Mouse (Mus musculus) neural tube, embryonic 15.5 days (tissue): ENCODE data around the gene Lck. TPM values are rescaled to one million over a fixed set of nuclear protein-coding genes. Genes with fewer than 3 reads are reported as not detected.

Source experiments
- ATAC-seq: fragments of 200-750 bp; cut with Nextera tagmentation; 2 replicates; pipeline ENCODE4 v1.8.0; 2017; ENCODE audit warnings: mild to moderate bottlenecking, moderate TSS enrichment, moderate library complexity; ENCODE audit not compliant: low FRiP score
- H3K27ac ChIP-seq: fragments of 300-500 bp; sonication (generic); replicated peaks from 2 replicates; pipeline ENCODE4 v1.5.1; 2015; ENCODE audit warnings: mild to moderate bottlenecking, inconsistent platforms
- H3K27me3 ChIP-seq: fragments of 300-500 bp; sonication (generic); replicated peaks from 2 replicates; pipeline ENCODE4 v1.6.1; 2015; ENCODE audit warnings: inconsistent platforms
- H3K36me3 ChIP-seq: fragments of 300-500 bp; sonication (generic); 2 replicates; pipeline ENCODE4 v1.6.1; 2015; ENCODE audit warnings: inconsistent platforms
- H3K4me1 ChIP-seq: fragments of 300-500 bp; sonication (generic); 2 replicates; pipeline ENCODE4 v1.6.1; 2015; ENCODE audit warnings: inconsistent platforms
- H3K4me2 ChIP-seq: fragments of 300-500 bp; sonication (generic); 2 replicates; pipeline ENCODE4 v1.6.1; 2015; ENCODE audit warnings: inconsistent platforms, mild to moderate bottlenecking, moderate library complexity
- H3K4me3 ChIP-seq: fragments of 300-500 bp; sonication (generic); replicated peaks from 2 replicates; pipeline ENCODE4 v1.5.1; 2015; ENCODE audit warnings: mild to moderate bottlenecking, inconsistent platforms
- H3K9ac ChIP-seq: fragments of 300-500 bp; sonication (generic); replicated peaks from 2 replicates; pipeline ENCODE4 v1.6.1; 2015; ENCODE audit warnings: mild to moderate bottlenecking, inconsistent platforms
- H3K9me3 ChIP-seq: fragments of 300-500 bp; sonication (generic); replicated peaks from 2 replicates; pipeline ENCODE4 v1.6.1; 2016; ENCODE audit warnings: inconsistent platforms
- WGBS: fragments of 180-500 bp; shearing (Covaris S2); methylation state at CpG from one replicate; pipeline ENCODE4 v1.1.7; 2015; ENCODE audit warnings: mixed read lengths; 5-methylcytosine and 5-hydroxymethylcytosine counted together
- polyA plus RNA-seq: library from polyadenylated mRNA; unstranded; fragments of >200 nt; fragmentation: Nextera tagmentation; extraction: Ambion mirVana; gene quantifications from 2 replicates; pipeline ENCODE4 v1.2.1, GENCODE M21; 2015

Gene Lck
- polyA plus RNA-seq, 1 experiment from 2014 or later: 11.2 TPM

- Histone ChIP-seq H3K9me3 (no peaks in the 10 kb centered on the region), H3K27me3 (no peaks in the 10 kb centered on the region), H3K4me1 (peaks cover 31% of the 10 kb centered on the region), H3K36me3 (peaks cover 10% of the 10 kb centered on the region; the same call in 1 of the 2 replicates), H3K4me3 (no peak within 1 kb of the TSS), H3K27ac (no peak within 1 kb of the TSS), H3K4me2 (no peak within 1 kb of the TSS), H3K9ac (no peak within 1 kb of the TSS)
- WGBS: 62% methylated on average over 6 of the region's 6 CpGs
- no peak for ATAC-seq
These were observed 40.7 kb upstream of the Lck start, which contains the start of gene Dcdc2b for GRCm38 (mm10) chr4:129614093-129614492. Gene Dcdc2b (minus strand): TSS chr4:129614257.

GRCm38 (mm10) chr4:129610472-129610871 lies 37.0 kb upstream of the Lck start:
- ATAC-seq: no peak
- WGBS: 81% methylated on average over 4 of the region's 4 CpGs
- H3K36me3 ChIP-seq: peaks cover 19% of the 10 kb centered on the region
- H3K9me3 ChIP-seq: no peaks in the 10 kb centered on the region
- H3K9ac ChIP-seq: no peak overlapping the region
- H3K4me1 ChIP-seq: peaks cover 18% of the 10 kb centered on the region; the same call in 1 of the 2 replicates
- H3K27me3 ChIP-seq: no peaks in the 10 kb centered on the region
- H3K4me3 ChIP-seq: no peak overlapping the region
- H3K27ac ChIP-seq: no peak overlapping the region
- H3K4me2 ChIP-seq: no peak overlapping the region

- peaks cover 18% of the 10 kb centered on the region; the same call in 1 of the 2 replicates for H3K4me1 ChIP-seq
- no peak overlapping the region for H3K4me3 ChIP-seq
- no peaks in the 10 kb centered on the region for H3K27me3 ChIP-seq
- H3K27ac ChIP-seq: no peak overlapping the region
- WGBS: 73% methylated on average over 4 of the region's 4 CpGs
- peaks cover 21% of the 10 kb centered on the region for H3K36me3 ChIP-seq
- H3K9ac ChIP-seq: no peak overlapping the region
- no peak for ATAC-seq
- H3K9me3 ChIP-seq: no peaks in the 10 kb centered on the region
- H3K4me2 ChIP-seq: no peak overlapping the region
These were observed 36.6 kb upstream of the Lck start for GRCm38 (mm10) chr4:129610026-129610425.

- no peaks in the 10 kb centered on the region for H3K9me3 ChIP-seq
- 75% methylated on average over 12 of the region's 12 CpGs for WGBS
- H3K27me3 ChIP-seq: no peaks in the 10 kb centered on the region
- peaks cover 13% of the 10 kb centered on the region; the same call in 1 of the 2 replicates for H3K4me1 ChIP-seq
- no peak overlapping the region for H3K9ac ChIP-seq
- H3K27ac ChIP-seq: no peak overlapping the region
- no peak overlapping the region for H3K4me2 ChIP-seq
- no peak overlapping the region for H3K4me3 ChIP-seq
- ATAC-seq: no peak
- H3K36me3 ChIP-seq: peaks cover 26% of the 10 kb centered on the region
These were observed 35.7 kb upstream of the Lck start for GRCm38 (mm10) chr4:129609139-129609631.

GRCm38 (mm10) chr4:129608426-129609025 lies 35.1 kb upstream of the Lck start:
- Histone ChIP-seq H3K27ac (peak overlapping the region; percentile 60), H3K9me3 (no peaks in the 10 kb centered on the region), H3K4me3 (no peak overlapping the region), H3K27me3 (no peaks in the 10 kb centered on the region), H3K9ac (no peak overlapping the region; the same call in 1 of the 2 replicates), H3K36me3 (peaks cover 32% of the 10 kb centered on the region), H3K4me1 (peaks cover 9% of the 10 kb centered on the region; the same call in 1 of the 2 replicates), H3K4me2 (no peak overlapping the region)
- ATAC-seq: peak; percentile 82
- 33% methylated on average over 7 of the region's 7 CpGs for WGBS

GRCm38 (mm10) chr4:129600233-129601158 lies 27.1 kb upstream of the Lck start, which contains the start of the genes Eif3i and Tmem234:
Gene Eif3i (minus strand): TSS chr4:129600648.
Gene Tmem234 (plus strand): TSS chr4:129600668.
- no peaks in the 10 kb centered on the region for H3K9me3 ChIP-seq
- peaks cover 29% of the 10 kb centered on the region for H3K36me3 ChIP-seq
- peaks cover 35% of the 10 kb centered on the region for H3K4me1 ChIP-seq
- WGBS: under 1% methylated on average over 74 of the region's 74 CpGs
- no peaks in the 10 kb centered on the region for H3K27me3 ChIP-seq
- peak; percentile 92 for ATAC-seq
- peak within 1 kb of the TSS; percentile 88 for H3K4me2 ChIP-seq
- H3K4me3 ChIP-seq: peak within 1 kb of the TSS; percentile 98
- peak within 1 kb of the TSS; percentile 83 for H3K27ac ChIP-seq
- H3K9ac ChIP-seq: peak within 1 kb of the TSS; percentile 98

- Histone ChIP-seq H3K27ac (no peak overlapping the region), H3K9me3 (no peaks in the 10 kb centered on the region), H3K9ac (no peak overlapping the region), H3K4me1 (0 out of 2 replicates have a peak, but pooled peaks cover 7% of the 10 kb centered on the region), H3K4me3 (no peak overlapping the region), H3K27me3 (no peaks in the 10 kb centered on the region; the same call in 1 of the 2 replicates), H3K4me2 (no peak overlapping the region), H3K36me3 (peaks cover 36% of the 10 kb centered on the region)
- no peak for ATAC-seq
- WGBS: 69% methylated on average over 4 of the region's 4 CpGs
These were observed 15.4 kb upstream of the Lck start for GRCm38 (mm10) chr4:129588865-129589264.

- Histone ChIP-seq H3K27ac (no peak overlapping the region), H3K9me3 (no peaks in the 10 kb centered on the region), H3K4me3 (no peak overlapping the region), H3K9ac (no peak overlapping the region), H3K4me2 (no peak overlapping the region), H3K27me3 (no peaks in the 10 kb centered on the region; the same call in 1 of the 2 replicates), H3K36me3 (peaks cover 18% of the 10 kb centered on the region), H3K4me1 (0 out of 2 replicates have a peak, but pooled peaks cover 7% of the 10 kb centered on the region)
- no peak for ATAC-seq
- 25% methylated on average over 1 of the region's 1 CpGs for WGBS
These were observed 13.5 kb upstream of the Lck start for GRCm38 (mm10) chr4:129586943-129587342.

GRCm38 (mm10) chr4:129585773-129586172 lies 12.3 kb upstream of the Lck start:
- H3K9me3 ChIP-seq: no peaks in the 10 kb centered on the region
- H3K4me2 ChIP-seq: peak overlapping the region; percentile 54
- no peak overlapping the region for H3K4me3 ChIP-seq
- no peak overlapping the region for H3K9ac ChIP-seq
- WGBS: 79% methylated on average over 9 of the region's 9 CpGs
- H3K27ac ChIP-seq: no peak overlapping the region
- no peaks in the 10 kb centered on the region; the same call in 1 of the 2 replicates for H3K27me3 ChIP-seq
- peaks cover 7% of the 10 kb centered on the region for H3K36me3 ChIP-seq
- H3K4me1 ChIP-seq: 0 out of 2 replicates have a peak, but pooled peaks cover 7% of the 10 kb centered on the region
- ATAC-seq: no peak

GRCm38 (mm10) chr4:129584884-129585608 lies 11.6 kb upstream of the Lck start:
- WGBS: 2% methylated on average over 36 of the region's 36 CpGs
- Histone ChIP-seq H3K27ac (no peak overlapping the region), H3K36me3 (0 out of 2 replicates have a peak, but pooled peaks cover 2% of the 10 kb centered on the region), H3K9ac (peak overlapping the region; percentile 8; the same call in 1 of the 2 replicates), H3K4me3 (peak overlapping the region; percentile 29), H3K4me1 (0 out of 2 replicates have a peak, but pooled peaks cover 7% of the 10 kb centered on the region), H3K9me3 (no peaks in the 10 kb centered on the region), H3K27me3 (no peaks in the 10 kb centered on the region; the same call in 1 of the 2 replicates), H3K4me2 (peak overlapping the region; percentile 54)
- peak; percentile 31; the same call in 1 of the 2 replicates for ATAC-seq

GRCm38 (mm10) chr4:129584370-129584769 lies 10.9 kb upstream of the Lck start:
- ATAC-seq: no peak
- no peaks in the 10 kb centered on the region for H3K9me3 ChIP-seq
- peak overlapping the region; percentile 54 for H3K4me2 ChIP-seq
- H3K4me3 ChIP-seq: no peak overlapping the region
- 87% methylated on average over 1 of the region's 1 CpGs for WGBS
- H3K27me3 ChIP-seq: no peaks in the 10 kb centered on the region; the same call in 1 of the 2 replicates
- no peak overlapping the region for H3K9ac ChIP-seq
- 0 out of 2 replicates have a peak, but pooled peaks cover 2% of the 10 kb centered on the region for H3K36me3 ChIP-seq
- no peak overlapping the region for H3K27ac ChIP-seq
- 0 out of 2 replicates have a peak, but pooled peaks cover 7% of the 10 kb centered on the region for H3K4me1 ChIP-seq
